Mouse (Mus musculus): Measurements from ENCODE around the gene Tex44. TPM values are rescaled to one million over a fixed set of nuclear protein-coding genes. Genes with fewer than 3 reads are reported as not detected.
A peak's percentile ranks its signal among the peaks of the same experiment; 100 is the strongest.

Tex44 gene
- polyA plus RNA-seq, 1 experiment from 2014 or later = not detected

GRCm38 (mm10) chr1:86439487-86440170 is 13.5 kb downstream of the Tex44 start:
- no peak overlapping the region for H3K4me2 ChIP-seq (replicated peaks)
- 30% methylated on average over 8 of the region's 8 CpGs for WGBS
- H3K4me1 ChIP-seq = peaks cover 51% of the 10 kb centered on the region

GRCm38 (mm10) chr1:86440171-86440886 is 14.2 kb downstream of the Tex44 start:
- no peaks in the 10 kb centered on the region for H3K27me3 ChIP-seq
- peak overlapping the region; percentile 63 for H3K9ac ChIP-seq
- H3K9me3 ChIP-seq = no peaks in the 10 kb centered on the region
- peak overlapping the region; percentile 100; the same call in 1 of the 2 replicates for H3K27ac ChIP-seq
- H3K4me3 ChIP-seq = peak overlapping the region; percentile 52
- WGBS = 6% methylated on average over 18 of the region's 18 CpGs
- peak; percentile 84 for ATAC-seq (ENCODE audit: low FRiP score, low read depth)
- peaks cover 44% of the 10 kb centered on the region for H3K4me1 ChIP-seq
- peak overlapping the region; percentile 87 for H3K4me2 ChIP-seq (replicated peaks)
- H3K36me3 ChIP-seq = no peaks in the 10 kb centered on the region

More at GRCm38 (mm10) chr1:86439487-86440170, 13.5 kb downstream of the Tex44 start:
- Histone ChIP-seq H3K36me3 (no peaks in the 10 kb centered on the region), H3K27me3 (no peaks in the 10 kb centered on the region), H3K27ac (no peak overlapping the region), H3K9ac (peak overlapping the region; percentile 51), H3K9me3 (no peaks in the 10 kb centered on the region), H3K4me3 (no peak overlapping the region)
- no peak for ATAC-seq (ENCODE audit: low FRiP score, low read depth)

- peak; percentile 30 for ATAC-seq (ENCODE audit: low FRiP score, low read depth)
- peaks cover 37% of the 10 kb centered on the region for H3K4me1 ChIP-seq
- peak overlapping the region; percentile 100 for H3K27ac ChIP-seq
- WGBS = under 1% methylated on average over 24 of the region's 29 CpGs
- no peaks in the 10 kb centered on the region for H3K9me3 ChIP-seq
- peak overlapping the region; percentile 94 for H3K9ac ChIP-seq
- no peaks in the 10 kb centered on the region for H3K36me3 ChIP-seq
- H3K27me3 ChIP-seq = no peaks in the 10 kb centered on the region
- peak overlapping the region; percentile 52 for H3K4me3 ChIP-seq
- H3K4me2 ChIP-seq (replicated peaks) = peak overlapping the region; percentile 87
Observed at GRCm38 (mm10) chr1:86440887-86441723, 15.0 kb downstream of the Tex44 start.

- 0% methylated on average over 5 of the region's 5 CpGs for WGBS
Observed at GRCm38 (mm10) chr1:86441724-86441979, 15.5 kb downstream of the Tex44 start.

GRCm38 (mm10) chr1:86441980-86442831 is 16.1 kb downstream of the Tex44 start:
- WGBS = under 1% methylated on average over 81 of the region's 81 CpGs
- H3K36me3 ChIP-seq = no peaks in the 10 kb centered on the region
- peak overlapping the region; percentile 100 for H3K27ac ChIP-seq
- H3K9ac ChIP-seq = peak overlapping the region; percentile 94
- H3K4me1 ChIP-seq = peaks cover 37% of the 10 kb centered on the region
- H3K4me2 ChIP-seq (replicated peaks) = peak overlapping the region; percentile 87
- H3K4me3 ChIP-seq = peak overlapping the region; percentile 52
- ATAC-seq (ENCODE audit: low FRiP score, low read depth) = peak; percentile 49
- no peaks in the 10 kb centered on the region for H3K27me3 ChIP-seq
- H3K9me3 ChIP-seq = no peaks in the 10 kb centered on the region

More at GRCm38 (mm10) chr1:86441724-86441979, 15.5 kb downstream of the Tex44 start:
- ATAC-seq (ENCODE audit: low FRiP score, low read depth) = no peak
- Histone ChIP-seq H3K27me3 (no peaks in the 10 kb centered on the region), H3K4me1 (peaks cover 37% of the 10 kb centered on the region), H3K9me3 (no peaks in the 10 kb centered on the region), H3K4me3 (peak overlapping the region; percentile 52), H3K4me2 (replicated peaks) (peak overlapping the region; percentile 87), H3K9ac (peak overlapping the region; percentile 94), H3K27ac (peak overlapping the region; percentile 100), H3K36me3 (no peaks in the 10 kb centered on the region)

GRCm38 (mm10) chr1:86442832-86443231 is 16.7 kb downstream of the Tex44 start:
- 4% methylated on average over 24 of the region's 24 CpGs for WGBS
- no peaks in the 10 kb centered on the region for H3K36me3 ChIP-seq
- peak overlapping the region; percentile 87 for H3K4me2 ChIP-seq (replicated peaks)
- H3K9ac ChIP-seq = peak overlapping the region; percentile 94
- peak overlapping the region; percentile 52 for H3K4me3 ChIP-seq
- peaks cover 41% of the 10 kb centered on the region for H3K4me1 ChIP-seq
- H3K27ac ChIP-seq = peak overlapping the region; percentile 100
- ATAC-seq (ENCODE audit: low FRiP score, low read depth) = no peak
- no peaks in the 10 kb centered on the region for H3K9me3 ChIP-seq
- no peaks in the 10 kb centered on the region for H3K27me3 ChIP-seq

GRCm38 (mm10) chr1:86443386-86444172 is 17.4 kb downstream of the Tex44 start:
- H3K4me1 ChIP-seq = peaks cover 44% of the 10 kb centered on the region
- peak overlapping the region; percentile 100 for H3K27ac ChIP-seq
- 58% methylated on average over 8 of the region's 8 CpGs for WGBS

GRCm38 (mm10) chr1:86447596-86448171 is 21.6 kb downstream of the Tex44 start:
- peak overlapping the region; percentile 61; the same call in 1 of the 2 replicates for H3K27ac ChIP-seq
- WGBS = 44% methylated on average over 13 of the region's 13 CpGs
- no peak overlapping the region for H3K4me3 ChIP-seq
- H3K9me3 ChIP-seq = no peaks in the 10 kb centered on the region
- H3K9ac ChIP-seq = 0 out of 2 replicates have a peak overlapping the region, but pooled peaks have one; percentile 35
- no peaks in the 10 kb centered on the region for H3K27me3 ChIP-seq
- H3K36me3 ChIP-seq = no peaks in the 10 kb centered on the region
- H3K4me1 ChIP-seq = peaks cover 29% of the 10 kb centered on the region
- no peak for ATAC-seq (ENCODE audit: low FRiP score, low read depth)
- H3K4me2 ChIP-seq (replicated peaks) = no peak overlapping the region; the same call in 1 of the 2 replicates

More at GRCm38 (mm10) chr1:86443386-86444172, 17.4 kb downstream of the Tex44 start:
- H3K27me3 ChIP-seq = no peaks in the 10 kb centered on the region
- H3K4me2 ChIP-seq (replicated peaks) = peak overlapping the region; percentile 87
- no peaks in the 10 kb centered on the region for H3K9me3 ChIP-seq
- H3K36me3 ChIP-seq = no peaks in the 10 kb centered on the region
- peak overlapping the region; percentile 94 for H3K9ac ChIP-seq
- peak overlapping the region; percentile 52 for H3K4me3 ChIP-seq
- no peak for ATAC-seq (ENCODE audit: low FRiP score, low read depth)

GRCm38 (mm10) chr1:86448272-86448671 is 22.1 kb downstream of the Tex44 start:
- H3K36me3 ChIP-seq = no peaks in the 10 kb centered on the region
- no peak overlapping the region for H3K4me2 ChIP-seq (replicated peaks)
- H3K4me3 ChIP-seq = no peak overlapping the region
- peaks cover 23% of the 10 kb centered on the region for H3K4me1 ChIP-seq
- H3K9me3 ChIP-seq = no peaks in the 10 kb centered on the region
- no peak overlapping the region for H3K9ac ChIP-seq
- WGBS = 26% methylated on average over 4 of the region's 4 CpGs
- H3K27ac ChIP-seq = peak overlapping the region; percentile 61; the same call in 1 of the 2 replicates
- H3K27me3 ChIP-seq = no peaks in the 10 kb centered on the region
- no peak for ATAC-seq (ENCODE audit: low FRiP score, low read depth)

- no peak overlapping the region for H3K27ac ChIP-seq
- H3K4me1 ChIP-seq = peaks cover 13% of the 10 kb centered on the region
- H3K9me3 ChIP-seq = no peaks in the 10 kb centered on the region
- H3K36me3 ChIP-seq = no peaks in the 10 kb centered on the region
- no peak overlapping the region for H3K4me2 ChIP-seq (replicated peaks)
- H3K4me3 ChIP-seq = no peak overlapping the region
- H3K27me3 ChIP-seq = no peaks in the 10 kb centered on the region
- H3K9ac ChIP-seq = no peak overlapping the region
- ATAC-seq (ENCODE audit: low FRiP score, low read depth) = no peak
- 44% methylated on average over 6 of the region's 6 CpGs for WGBS
Observed at GRCm38 (mm10) chr1:86449966-86450365, 23.8 kb downstream of the Tex44 start.
